Mouse (Mus musculus) neural tube, embryonic 11.5 days (tissue): ENCODE results near the gene Nemf. TPM values are rescaled to one million over a fixed set of nuclear protein-coding genes. Genes with fewer than 3 reads are reported as not detected.
A peak's percentile ranks its signal among the peaks of the same experiment; 100 is the strongest.
"Not testable (repeated sequence)": the region's sequence is repeated elsewhere in the genome, so short reads cannot be mapped to it uniquely, and the experiment has no call there.

Experiments
- ATAC-seq: fragments of 200-750 bp; cut with Nextera tagmentation; 2 replicates; pipeline ENCODE4 v1.8.0; 2017; ENCODE audit warnings: moderate number of reproducible peaks, mild to moderate bottlenecking, moderate TSS enrichment, moderate library complexity; ENCODE audit not compliant: insufficient read depth, low FRiP score, low TSS enrichment
- DNase-seq: peaks from one replicate; pipeline ENCODE4 v3.0.0-alpha.2; 2015; ENCODE audit warnings: low spot score
- H3K27ac ChIP-seq: fragments of 300-500 bp; sonication (generic); 2 replicates; pipeline ENCODE4 v1.5.1; 2014; ENCODE audit warnings: low read depth, mild to moderate bottlenecking, low read length
- H3K27me3 ChIP-seq: fragments of 300-500 bp; sonication (generic); 2 replicates; pipeline ENCODE4 v1.6.1; 2014; ENCODE audit warnings: mild to moderate bottlenecking, low read length, mixed read lengths; ENCODE audit not compliant: control insufficient read depth, insufficient read depth
- H3K36me3 ChIP-seq: fragments of 300-500 bp; sonication (generic); 2 replicates; pipeline ENCODE4 v1.6.1; 2014; ENCODE audit warnings: mild to moderate bottlenecking, low read length, moderate library complexity, mixed read lengths; ENCODE audit not compliant: control insufficient read depth, insufficient read depth
- H3K4me1 ChIP-seq: fragments of 300-500 bp; sonication (generic); 2 replicates; pipeline ENCODE4 v1.6.1; 2014; ENCODE audit warnings: low read length, mixed read lengths; ENCODE audit not compliant: control insufficient read depth, insufficient read depth
- H3K4me2 ChIP-seq: fragments of 300-500 bp; sonication (generic); 2 replicates; pipeline ENCODE4 v1.6.1; 2014; ENCODE audit warnings: low read depth, mild to moderate bottlenecking, moderate library complexity
- H3K4me3 ChIP-seq: fragments of 300-500 bp; sonication (generic); 2 replicates; pipeline ENCODE4 v1.5.1; 2014; ENCODE audit warnings: low read depth, low read length
- H3K9ac ChIP-seq: fragments of 300-500 bp; sonication (generic); 2 replicates; pipeline ENCODE4 v1.6.1; 2014; ENCODE audit warnings: mild to moderate bottlenecking, low read length
- H3K9me3 ChIP-seq: fragments of 300-500 bp; sonication (generic); 2 replicates; pipeline ENCODE4 v1.6.1; 2016; ENCODE audit warnings: low read length; ENCODE audit not compliant: control insufficient read depth
- WGBS: fragments of 180-500 bp; shearing (Covaris S2); extraction: QIAGEN DNeasy Blood & Tissue Kit; methylation state at CpG from one replicate; pipeline ENCODE4 v1.1.7; 2014; 5-methylcytosine and 5-hydroxymethylcytosine counted together
- polyA plus RNA-seq: library from polyadenylated mRNA; unstranded; fragments of >200 nt; fragmentation: Nextera tagmentation; extraction: Ambion mirVana; gene quantifications from 2 replicates; pipeline ENCODE4 v1.2.1, GENCODE M21; 2014

Nemf gene
- polyA plus RNA-seq, 1 experiment from 2014 or later = 82.1 TPM

DNA sequence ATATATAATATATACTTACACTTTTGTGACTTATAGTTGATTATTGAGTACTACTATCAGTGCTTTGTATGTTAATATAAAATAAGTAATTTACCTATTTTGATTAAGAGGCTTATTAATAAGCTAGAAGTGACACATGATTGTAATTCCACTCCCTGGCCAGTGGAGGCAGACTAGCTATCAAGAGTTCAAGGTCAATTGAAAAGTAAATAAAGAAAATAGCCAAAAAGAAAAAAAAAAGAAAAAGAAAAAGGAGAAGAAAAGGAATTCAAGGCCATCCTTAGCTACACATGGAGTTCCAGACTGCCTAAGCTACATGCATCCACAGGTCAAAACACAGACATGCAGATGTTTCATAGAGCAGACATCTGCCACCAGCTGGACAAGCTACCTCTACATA, 9.5 kb upstream of the Nemf start:
- H3K9me3 ChIP-seq = no peaks in the 10 kb centered on the region
- no peaks in the 10 kb centered on the region for H3K27me3 ChIP-seq
- H3K4me3 ChIP-seq = no peak overlapping the region
- no peak for DNase-seq
- no peak overlapping the region for H3K9ac ChIP-seq
- no peaks in the 10 kb centered on the region; the same call in 1 of the 2 replicates for H3K4me1 ChIP-seq
- H3K36me3 ChIP-seq = no peaks in the 10 kb centered on the region
- no peak overlapping the region for H3K4me2 ChIP-seq
- no peak overlapping the region for H3K27ac ChIP-seq
- ATAC-seq = no peak

DNA sequence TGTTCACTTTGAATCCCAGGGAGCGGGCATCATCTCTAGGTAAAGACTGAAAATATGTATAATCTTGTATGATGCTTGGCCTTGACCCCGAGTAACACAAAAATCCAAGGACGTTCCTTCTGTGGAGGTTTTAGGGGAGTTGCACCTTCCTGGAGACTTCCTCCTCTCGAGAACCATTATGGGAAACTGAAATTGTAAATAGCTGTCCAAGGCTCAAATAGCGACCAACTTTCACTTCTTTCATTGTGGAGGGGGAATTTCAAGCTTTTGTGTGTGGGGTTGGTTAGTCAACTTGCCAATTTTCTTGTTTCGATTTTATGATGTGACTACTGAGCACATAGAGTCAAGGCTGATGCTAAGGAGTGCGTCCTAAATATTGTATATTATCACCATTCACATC, 8.8 kb upstream of the Nemf start:
- Histone ChIP-seq H3K4me2 (no peak overlapping the region), H3K4me1 (no peaks in the 10 kb centered on the region; the same call in 1 of the 2 replicates), H3K9ac (no peak overlapping the region), H3K4me3 (no peak overlapping the region), H3K9me3 (no peaks in the 10 kb centered on the region), H3K36me3 (no peaks in the 10 kb centered on the region), H3K27me3 (no peaks in the 10 kb centered on the region), H3K27ac (no peak overlapping the region)
- no peak for DNase-seq
- 84% methylated on average over 7 of the region's 7 CpGs for WGBS
- no peak for ATAC-seq

DNA sequence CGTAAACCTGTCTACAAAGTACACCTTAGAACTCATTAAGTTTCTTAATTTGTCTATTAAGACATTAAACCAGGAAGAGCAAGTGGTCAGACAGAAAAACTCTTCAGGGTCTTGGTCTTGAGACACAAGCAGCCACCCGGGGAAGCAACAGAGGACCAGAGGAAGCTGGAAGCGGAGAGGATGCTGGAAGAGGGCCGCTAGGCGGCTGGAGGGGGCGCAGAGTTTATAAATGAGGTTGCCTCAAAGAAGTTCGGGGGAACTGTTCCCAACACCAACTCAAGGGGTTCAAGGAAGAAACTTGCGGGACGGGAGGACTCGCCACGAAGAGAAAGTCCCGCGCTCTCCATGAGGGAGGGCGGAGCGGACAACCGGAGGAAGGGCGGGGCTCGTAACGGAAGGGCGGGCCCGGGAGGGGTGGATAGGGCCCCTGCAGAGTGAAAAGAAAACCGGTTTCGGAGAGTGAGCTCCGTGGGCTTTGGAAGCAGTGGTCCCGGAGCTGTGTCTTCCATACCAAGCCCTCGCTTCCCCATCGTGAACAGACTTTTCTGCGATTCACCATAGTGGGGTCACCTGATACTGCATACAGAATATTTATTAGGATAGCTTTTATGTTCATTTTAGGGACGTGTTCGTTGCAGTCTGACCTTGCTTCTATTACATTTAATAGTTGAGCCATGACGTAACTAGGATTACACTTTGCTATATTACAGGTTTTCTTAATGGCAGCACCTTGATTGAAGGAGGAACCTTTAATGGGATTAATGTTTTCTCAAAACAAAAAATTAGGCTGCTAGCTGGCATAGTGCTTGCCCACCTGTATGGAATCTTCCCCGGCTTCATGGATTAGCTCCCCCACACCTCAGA, 7.2 kb upstream of the Nemf start:
- peak overlapping the region; percentile 65 for H3K9ac ChIP-seq
- no peak overlapping the region for H3K27ac ChIP-seq
- peak overlapping the region; percentile 45 for H3K4me3 ChIP-seq
- H3K4me1 ChIP-seq = no peaks in the 10 kb centered on the region; the same call in 1 of the 2 replicates
- no peaks in the 10 kb centered on the region for H3K36me3 ChIP-seq
- no peaks in the 10 kb centered on the region for H3K9me3 ChIP-seq
- peak; percentile 70 for DNase-seq
- no peak for ATAC-seq
- H3K4me2 ChIP-seq = peak overlapping the region; percentile 52
- WGBS = 5% methylated on average over 32 of the region's 32 CpGs
- no peaks in the 10 kb centered on the region for H3K27me3 ChIP-seq

DNA sequence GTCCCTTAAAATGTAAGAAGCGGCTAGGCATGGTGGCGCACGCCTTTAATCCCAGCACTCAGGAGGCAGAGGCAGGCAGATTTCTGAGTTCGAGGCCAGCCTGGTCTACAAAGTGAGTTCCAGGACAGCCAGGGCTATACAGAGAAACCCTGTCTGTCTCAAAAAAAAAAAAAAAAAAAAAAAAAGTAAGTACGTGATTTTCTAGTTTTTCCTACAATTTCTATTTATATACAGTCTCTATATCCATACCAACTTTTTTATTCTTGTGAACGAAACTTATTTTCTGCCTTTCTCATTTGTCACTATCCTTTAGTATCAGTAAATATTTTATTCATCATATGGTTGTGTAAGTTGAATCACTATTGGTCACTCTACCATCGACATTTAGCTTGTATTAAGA, 6.1 kb upstream of the Nemf start:
- H3K36me3 ChIP-seq, H3K4me1 ChIP-seq, H3K27me3 ChIP-seq, H3K4me2 ChIP-seq, ATAC-seq, H3K9ac ChIP-seq, DNase-seq, H3K9me3 ChIP-seq, H3K27ac ChIP-seq, H3K4me3 ChIP-seq: not testable (repeated sequence)
- 97% methylated on average over 7 of the region's 7 CpGs for WGBS

DNA sequence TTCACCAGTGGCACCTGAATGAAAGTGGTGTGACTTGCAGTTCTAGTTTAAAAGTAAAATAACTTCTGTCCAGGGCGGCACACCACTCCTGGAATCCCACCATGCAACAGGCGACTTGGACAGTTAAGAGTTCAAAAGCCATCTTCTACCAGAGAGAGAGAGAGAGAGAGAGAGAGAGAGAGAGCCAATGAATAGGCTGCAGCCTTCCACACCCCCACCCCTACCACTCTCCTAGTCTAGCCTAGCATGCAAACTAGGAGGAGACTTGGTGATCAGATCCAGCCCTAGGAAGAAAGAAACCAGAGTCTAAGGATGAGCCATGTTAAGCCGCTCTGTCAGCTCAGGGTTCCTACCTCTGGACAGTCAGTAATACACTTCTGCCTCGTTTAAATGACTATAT, 5.4 kb upstream of the Nemf start:
- Histone ChIP-seq H3K9me3 (no peaks in the 10 kb centered on the region), H3K4me2 (no peak overlapping the region), H3K36me3 (no peaks in the 10 kb centered on the region), H3K4me1 (no peaks in the 10 kb centered on the region; the same call in 1 of the 2 replicates), H3K9ac (no peak overlapping the region), H3K27me3 (no peaks in the 10 kb centered on the region), H3K4me3 (no peak overlapping the region), H3K27ac (no peak overlapping the region)
- 48% methylated on average over 4 of the region's 4 CpGs for WGBS
- DNase-seq = no peak
- no peak for ATAC-seq

DNA sequence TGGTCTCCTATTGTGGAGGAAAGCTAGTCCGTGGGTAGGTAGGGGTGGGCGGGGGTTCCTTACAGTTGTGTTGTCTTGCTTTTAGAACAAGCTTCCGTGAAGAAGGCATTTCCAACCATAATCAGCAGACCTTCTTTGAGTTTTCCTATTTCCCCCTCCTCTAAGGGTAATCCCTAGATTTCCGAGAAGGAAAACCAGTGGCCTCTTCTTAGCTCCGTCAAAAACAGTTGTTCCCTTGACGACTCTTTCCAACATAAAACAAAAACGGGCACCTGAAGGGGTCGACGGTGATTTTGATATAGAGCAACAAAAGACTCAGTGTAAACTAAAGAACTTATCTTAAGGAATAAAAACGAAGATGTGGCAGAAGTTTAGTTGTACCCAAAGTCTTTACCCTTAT, 5.0 kb upstream of the Nemf start:
- Histone ChIP-seq H3K36me3 (no peaks in the 10 kb centered on the region), H3K4me3 (peak overlapping the region; percentile 47), H3K27me3 (no peaks in the 10 kb centered on the region), H3K4me2 (peak overlapping the region; percentile 66), H3K9ac (peak overlapping the region; percentile 64), H3K9me3 (no peaks in the 10 kb centered on the region), H3K4me1 (no peaks in the 10 kb centered on the region; the same call in 1 of the 2 replicates), H3K27ac (peak overlapping the region; percentile 72)
- ATAC-seq (no peak), DNase-seq (no peak)
- WGBS = 8% methylated on average over 10 of the region's 10 CpGs

DNA sequence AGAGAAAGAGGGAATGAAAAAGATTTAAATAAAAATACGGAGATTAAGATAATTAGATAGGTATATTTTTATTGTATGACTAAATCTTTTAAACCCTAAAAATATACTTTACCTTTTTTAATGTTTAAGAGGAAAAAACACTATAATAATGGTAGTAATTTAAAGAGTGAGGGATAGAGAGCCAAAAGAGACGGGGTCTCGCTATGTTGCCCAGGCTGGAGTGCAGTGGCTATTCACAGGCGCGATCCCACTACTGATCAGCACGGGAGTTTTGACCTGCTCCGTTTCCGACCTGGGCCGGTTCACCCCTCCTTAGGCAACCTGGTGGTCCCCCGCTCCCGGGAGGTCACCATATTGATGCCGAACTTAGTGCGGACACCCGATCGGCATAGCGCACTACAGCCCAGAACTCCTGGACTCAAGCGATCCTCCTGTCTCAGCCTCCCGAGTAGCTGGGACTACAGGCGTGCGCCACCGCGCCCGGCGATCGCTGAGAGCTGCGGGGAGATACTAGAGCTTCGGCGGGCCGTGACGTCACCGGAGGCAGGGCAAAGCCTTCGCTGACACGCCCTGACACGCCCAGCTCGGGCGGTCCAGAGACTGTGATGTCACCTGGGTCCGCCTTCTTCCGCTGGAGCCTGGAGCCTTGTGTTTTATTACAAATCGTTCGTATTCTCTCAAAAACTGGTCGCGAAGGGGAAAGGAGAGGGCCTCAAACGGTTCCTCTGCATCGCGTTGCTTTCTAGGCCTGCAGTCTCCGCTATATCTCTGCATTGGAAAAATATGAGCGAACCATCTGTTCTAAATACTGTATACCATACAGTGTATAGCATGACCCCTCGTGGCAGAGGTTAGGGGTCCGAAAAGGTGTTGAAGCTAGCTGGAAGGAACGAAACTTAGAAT, 4.3 kb upstream of the Nemf start:
- H3K9me3 ChIP-seq, H3K27me3 ChIP-seq, H3K4me1 ChIP-seq, H3K36me3 ChIP-seq: not testable (repeated sequence)
- peak overlapping the region; percentile 72 for H3K27ac ChIP-seq
- WGBS = under 1% methylated on average over 39 of the region's 50 CpGs
- peak overlapping the region; percentile 64 for H3K9ac ChIP-seq
- peak overlapping the region; percentile 66 for H3K4me2 ChIP-seq
- peak; percentile 94 for ATAC-seq
- DNase-seq = peak; percentile 99
- peak overlapping the region; percentile 47 for H3K4me3 ChIP-seq

DNA sequence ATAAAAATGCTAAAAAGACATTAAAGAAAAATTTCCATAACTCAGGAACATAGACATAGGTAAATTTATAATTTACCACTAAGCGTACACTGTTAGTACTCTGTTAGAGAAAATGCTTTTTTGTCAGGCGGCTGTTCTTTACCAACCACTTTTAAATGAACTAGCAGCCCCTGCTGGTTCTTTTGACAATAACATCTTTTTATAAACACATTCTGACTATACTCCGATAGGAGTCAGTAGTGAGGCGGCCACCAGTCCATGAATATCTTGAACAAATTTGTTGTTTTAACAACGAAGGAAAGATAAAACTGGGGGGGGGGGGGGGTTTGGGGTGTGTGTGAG, 3.7 kb upstream of the Nemf start:
- H3K27me3 ChIP-seq = no peaks in the 10 kb centered on the region
- H3K4me3 ChIP-seq = no peak overlapping the region
- H3K4me2 ChIP-seq = no peak overlapping the region
- ATAC-seq = peak; percentile 0; the same call in 1 of the 2 replicates
- no peaks in the 10 kb centered on the region for H3K9me3 ChIP-seq
- H3K36me3 ChIP-seq = no peaks in the 10 kb centered on the region
- 21% methylated on average over 5 of the region's 5 CpGs for WGBS
- peak; percentile 42 for DNase-seq
- H3K9ac ChIP-seq = no peak overlapping the region
- H3K27ac ChIP-seq = no peak overlapping the region
- no peaks in the 10 kb centered on the region; the same call in 1 of the 2 replicates for H3K4me1 ChIP-seq
